Mouse (Mus musculus) c-Kit-positive CD71-positive TER-119-positive erythroid progenitor cells, embryonic 14.5 days (primary cell): ENCODE results near the gene Wdr4.
"Not testable (repeated sequence)": the region's sequence is repeated elsewhere in the genome, so short reads cannot be mapped to it uniquely, and the experiment has no call there.

Experiments used
- DNase-seq: peaks from one replicate; pipeline ENCODE4 v3.0.0-alpha.2; 2013; ENCODE audit warnings: low spot score

The Wdr4 gene

GRCm38 (mm10) chr17:31535871-31536629 is 16.3 kb upstream of the Wdr4 start:
- no peak for DNase-seq

- DNase-seq = no peak
Observed at GRCm38 (mm10) chr17:31535358-31535757, 15.6 kb upstream of the Wdr4 start.

- DNase-seq = not testable (repeated sequence)
Observed at GRCm38 (mm10) chr17:31532331-31532730, 12.6 kb upstream of the Wdr4 start.

- no peak for DNase-seq
Observed at GRCm38 (mm10) chr17:31531441-31532158, 11.8 kb upstream of the Wdr4 start.

GRCm38 (mm10) chr17:31529314-31529713 is 9.5 kb upstream of the Wdr4 start:
- DNase-seq = no peak

- DNase-seq = no peak
Observed at GRCm38 (mm10) chr17:31525816-31526215, 6.0 kb upstream of the Wdr4 start.

GRCm38 (mm10) chr17:31525114-31525513 is 5.3 kb upstream of the Wdr4 start:
- no peak for DNase-seq

- DNase-seq = no peak
Observed at GRCm38 (mm10) chr17:31521948-31522347, 2.2 kb upstream of the Wdr4 start.

- DNase-seq = no peak
Observed at GRCm38 (mm10) chr17:31520895-31521294, 1.1 kb upstream of the Wdr4 start.

- DNase-seq = no peak
Observed at GRCm38 (mm10) chr17:31519344-31519945, 335 bp downstream of the Wdr4 start.

- DNase-seq = no peak
Observed at GRCm38 (mm10) chr17:31514696-31515095, 5.1 kb downstream of the Wdr4 start.

- DNase-seq = peak; percentile 26
Observed at GRCm38 (mm10) chr17:31512593-31512992, 7.2 kb downstream of the Wdr4 start.

GRCm38 (mm10) chr17:31511792-31512495 is 7.8 kb downstream of the Wdr4 start:
- peak; percentile 85 for DNase-seq

GRCm38 (mm10) chr17:31510944-31511343 is 8.8 kb downstream of the Wdr4 start:
- DNase-seq = peak; percentile 22

GRCm38 (mm10) chr17:31506282-31506681 is 13.5 kb downstream of the Wdr4 start:
- no peak for DNase-seq

- no peak for DNase-seq
Observed at GRCm38 (mm10) chr17:31505013-31505412, 14.8 kb downstream of the Wdr4 start.

- DNase-seq = no peak
Observed at GRCm38 (mm10) chr17:31503936-31504335, 15.8 kb downstream of the Wdr4 start.

- DNase-seq = no peak
Observed at GRCm38 (mm10) chr17:31503337-31503736, 16.4 kb downstream of the Wdr4 start.

- DNase-seq = peak; percentile 67
Observed at GRCm38 (mm10) chr17:31502261-31502927, 17.4 kb downstream of the Wdr4 start.

GRCm38 (mm10) chr17:31500908-31501307 is 18.9 kb downstream of the Wdr4 start:
- no peak for DNase-seq

- DNase-seq = no peak
Observed at GRCm38 (mm10) chr17:31500416-31500815, 19.4 kb downstream of the Wdr4 start.

- no peak for DNase-seq
Observed at GRCm38 (mm10) chr17:31499725-31500124, 20.1 kb downstream of the Wdr4 start.
